Mouse (Mus musculus): ENCODE data around the gene Tenm4. TPM values are rescaled to one million over a fixed set of nuclear protein-coding genes. Genes with fewer than 3 reads are reported as not detected.

Gene Tenm4
- total and polyA plus RNA-seq, 3 experiments: 9.2 to 15.2 TPM; not detected in 1

DNA sequence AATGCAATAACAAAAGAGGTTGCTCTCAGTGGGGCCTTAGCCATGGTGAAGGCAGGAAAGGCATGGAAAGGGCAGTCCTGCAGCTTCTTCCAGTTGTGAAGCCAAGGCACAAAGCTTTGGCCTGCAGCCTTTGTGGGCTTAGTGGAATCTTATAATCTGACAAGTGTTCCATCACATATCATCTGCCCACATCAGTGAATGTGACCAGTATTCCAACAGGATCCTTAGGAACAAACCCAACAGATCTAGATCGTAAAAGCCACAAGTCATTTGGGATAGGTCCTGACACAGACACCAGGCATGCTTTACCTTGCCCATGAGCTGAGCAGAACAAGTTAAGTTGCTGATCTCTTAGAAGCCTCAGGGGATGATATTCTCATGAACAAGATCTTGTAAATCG, 262.3 kb downstream of the Tenm4 start:
- Histone ChIP-seq H3K27ac (ENCODE audit: control insufficient read depth, low read depth, low read length) (no peak overlapping the region), H3K9ac (ENCODE audit: control insufficient read depth, low read depth, low read length, poor library complexity, severe bottlenecking) (no peak overlapping the region), H3K27me3 (ENCODE audit: control insufficient read depth in 1 of 2, insufficient read depth in 2 of 2, low read length in 2 of 2) (no peaks in the 10 kb centered on the region), H3K4me1 (ENCODE audit: control insufficient read depth in 1 of 2, insufficient read depth in 2 of 2, low read length in 2 of 2) (no peaks in the 10 kb centered on the region), H3K9me3 (replicated peaks; ENCODE audit: insufficient read depth, low read length) (no peaks in the 10 kb centered on the region), H3K36me3 (ENCODE audit: control insufficient read depth in 1 of 2, insufficient read depth in 2 of 2, low read length in 2 of 2) (no peaks in the 10 kb centered on the region), H3K79me2 (ENCODE audit: control insufficient read depth, insufficient read depth, low read length, poor library complexity) (no peaks in the 10 kb centered on the region), H3K4me3 (ENCODE audit: control insufficient read depth in 1 of 2, insufficient read depth in 1 of 2, low read depth in 2 of 2, low read length in 2 of 2) (no peak overlapping the region)
- no peak for DNase-seq (ENCODE audit: low read depth, low spot score)
- TF ChIP-seq JUND (IDR thresholded peaks at IDR 0.05; ENCODE audit: low read depth, low read length) (no peak), UBTF (IDR thresholded peaks at IDR 0.05; ENCODE audit: borderline replicate concordance, insufficient read depth, low read depth, low read length) (no peak)

DNA sequence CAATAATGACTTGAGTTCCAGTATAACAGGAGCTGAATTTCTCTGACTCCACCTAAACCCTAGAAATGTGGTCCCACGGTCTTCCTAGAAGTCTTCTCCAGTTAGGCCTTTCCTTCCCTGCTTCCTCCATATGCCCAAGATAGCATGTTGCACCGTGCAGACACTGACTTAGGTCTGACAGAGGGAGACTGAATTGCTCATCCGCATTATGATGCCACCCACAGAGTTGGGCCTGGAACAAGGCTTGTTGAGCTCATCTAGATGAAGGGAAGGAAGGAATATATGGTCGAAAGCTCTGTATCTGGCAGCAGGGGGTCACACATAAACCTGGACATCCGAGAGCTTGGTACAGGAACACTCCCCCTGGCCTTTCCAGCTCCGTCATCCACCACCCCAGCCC, 267.3 kb downstream of the Tenm4 start:
- Histone ChIP-seq H3K27me3 (ENCODE audit: control insufficient read depth in 1 of 2, insufficient read depth in 2 of 2, low read length in 2 of 2) (no peaks in the 10 kb centered on the region), H3K79me2 (ENCODE audit: control insufficient read depth, insufficient read depth, low read length, poor library complexity) (no peaks in the 10 kb centered on the region), H3K27ac (ENCODE audit: control insufficient read depth, low read depth, low read length) (no peak overlapping the region), H3K4me3 (ENCODE audit: control insufficient read depth in 1 of 2, insufficient read depth in 1 of 2, low read depth in 2 of 2, low read length in 2 of 2) (no peak overlapping the region), H3K36me3 (ENCODE audit: control insufficient read depth in 1 of 2, insufficient read depth in 2 of 2, low read length in 2 of 2) (no peaks in the 10 kb centered on the region), H3K4me1 (ENCODE audit: control insufficient read depth in 1 of 2, insufficient read depth in 2 of 2, low read length in 2 of 2) (no peaks in the 10 kb centered on the region), H3K9me3 (replicated peaks; ENCODE audit: insufficient read depth, low read length) (no peaks in the 10 kb centered on the region), H3K9ac (ENCODE audit: control insufficient read depth, low read depth, low read length, poor library complexity, severe bottlenecking) (no peak overlapping the region)
- no peak for DNase-seq (ENCODE audit: low read depth, low spot score)
- TF ChIP-seq KAT2A (conservative IDR thresholded peaks at IDR 0.05; ENCODE audit: low read depth, low read length): no peak
- no peak for TF ChIP-seq ZKSCAN1 (IDR thresholded peaks at IDR 0.05; ENCODE audit: low read depth, low read length)
- TF ChIP-seq EP300 (IDR thresholded peaks at IDR 0.05; ENCODE audit: low read depth in 1 of 2, low read length in 2 of 2): no peak
- no peak for TF ChIP-seq MXI1 (IDR thresholded peaks at IDR 0.05; ENCODE audit: low read depth, low read length)
- TF ChIP-seq NRF1 (IDR thresholded peaks at IDR 0.05; ENCODE audit: insufficient read depth, low read depth, low read length, poor library complexity, severe bottlenecking): no peak
- no peak for TF ChIP-seq TAL1 (IDR thresholded peaks at IDR 0.05; ENCODE audit: low read length)
- no peak for TF ChIP-seq RAD21 (IDR thresholded peaks at IDR 0.05; ENCODE audit: low read depth, low read length)
- no peak for TF ChIP-seq ZC3H11A (IDR thresholded peaks at IDR 0.05; ENCODE audit: low read depth, low read length)
- no peak for TF ChIP-seq BHLHE40 (IDR thresholded peaks at IDR 0.05; ENCODE audit: borderline replicate concordance, low read depth, low read length)
- no peak for TF ChIP-seq ELF1 (IDR thresholded peaks at IDR 0.05; ENCODE audit: low read depth, low read length)
- TF ChIP-seq TCF12 (IDR thresholded peaks at IDR 0.05; ENCODE audit: low read depth, low read length): no peak

DNA sequence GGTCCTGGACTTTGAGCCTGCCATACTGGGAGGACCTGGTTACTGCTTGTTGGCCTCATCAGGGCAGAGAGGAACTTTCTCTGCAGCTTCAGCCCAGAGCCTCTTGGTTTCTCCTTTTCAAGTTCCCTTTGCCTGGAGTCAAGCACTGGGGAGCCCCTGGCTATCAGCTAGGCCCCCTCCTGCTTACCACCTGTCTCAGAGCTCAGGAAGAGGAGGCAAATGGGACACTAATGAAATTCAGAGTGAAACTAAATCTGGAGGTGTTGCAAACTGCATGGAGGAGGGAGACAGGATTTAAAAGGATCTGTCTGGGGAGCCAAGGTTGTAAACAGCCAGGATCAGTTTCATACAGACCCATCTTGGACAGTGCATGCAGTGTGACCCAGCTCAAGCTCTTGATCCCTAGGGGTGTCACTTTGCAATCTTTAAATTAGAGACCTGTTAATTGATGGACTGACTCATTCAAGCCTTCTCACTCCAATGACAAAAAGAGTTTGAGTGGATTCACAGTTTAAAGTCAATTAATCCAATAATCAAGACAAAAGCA, 269.2 kb downstream of the Tenm4 start:
- no peak overlapping the region for H3K27ac ChIP-seq (ENCODE audit: control insufficient read depth, low read depth, low read length)
- no peak overlapping the region for H3K4me3 ChIP-seq (ENCODE audit: control insufficient read depth in 1 of 2, insufficient read depth in 1 of 2, low read depth in 2 of 2, low read length in 2 of 2)
- no peaks in the 10 kb centered on the region for H3K4me1 ChIP-seq (ENCODE audit: control insufficient read depth in 1 of 2, insufficient read depth in 2 of 2, low read length in 2 of 2)
- no peak for TF ChIP-seq BHLHE40 (IDR thresholded peaks at IDR 0.05; ENCODE audit: borderline replicate concordance, low read depth, low read length)
- no peak for TF ChIP-seq ZMIZ1 (IDR thresholded peaks at IDR 0.05; ENCODE audit: low read depth, low read length)
- TF ChIP-seq MYC (IDR thresholded peaks at IDR 0.05; ENCODE audit: low read depth, low read length): no peak
- TF ChIP-seq NELFE (IDR thresholded peaks at IDR 0.05; ENCODE audit: low read depth, low read length): no peak
- TF ChIP-seq UBTF (IDR thresholded peaks at IDR 0.05; ENCODE audit: borderline replicate concordance, insufficient read depth, low read depth, low read length): no peak
- no peak for TF ChIP-seq TBP (IDR thresholded peaks at IDR 0.05; ENCODE audit: low read depth, low read length)
- no peak for TF ChIP-seq KAT2A (conservative IDR thresholded peaks at IDR 0.05; ENCODE audit: low read depth, low read length)
- TF ChIP-seq NRF1 (IDR thresholded peaks at IDR 0.05; ENCODE audit: insufficient read depth, low read depth, low read length, poor library complexity, severe bottlenecking): no peak
- TF ChIP-seq USF1 (IDR thresholded peaks at IDR 0.05; ENCODE audit: low read depth, low read length): no peak
- H3K9ac ChIP-seq (ENCODE audit: control insufficient read depth, low read depth, low read length, poor library complexity, severe bottlenecking): no peak overlapping the region
- H3K36me3 ChIP-seq (ENCODE audit: control insufficient read depth in 1 of 2, insufficient read depth in 2 of 2, low read length in 2 of 2): no peaks in the 10 kb centered on the region
- no peak for DNase-seq (ENCODE audit: low read depth, low spot score)
- no peaks in the 10 kb centered on the region for H3K9me3 ChIP-seq (replicated peaks; ENCODE audit: insufficient read depth, low read length)
- no peaks in the 10 kb centered on the region for H3K27me3 ChIP-seq (ENCODE audit: control insufficient read depth in 1 of 2, insufficient read depth in 2 of 2, low read length in 2 of 2)
- H3K79me2 ChIP-seq (ENCODE audit: control insufficient read depth, insufficient read depth, low read length, poor library complexity): no peaks in the 10 kb centered on the region
